Mouse (Mus musculus): ENCODE measurements at regions not wholly inside any gene's neighbourhood (a gene's known extent, or its start where the extent isn't known, plus 50 kb on each side); places are given as distances from the start of the nearest gene placed in this dataset.

- H3K27me3 ChIP-seq (replicated peaks; ENCODE audit: control insufficient read depth, insufficient read depth, low read length), result no peaks in the 10 kb centered on the region
- whole genome bisulfite sequencing, result 92% methylated on average over 5 of the region's 5 CpGs
- DNase-seq, result no peak
- H3K4me1 ChIP-seq (ENCODE audit: control insufficient read depth, insufficient read depth, low read length), result no peaks in the 10 kb centered on the region
- no peak overlapping the region for H3K27ac ChIP-seq (ENCODE audit: insufficient read depth, low read depth, low read length)
- H3K4me3 ChIP-seq (ENCODE audit: insufficient read depth, low read depth, low read length), result no peak overlapping the region
- no peaks in the 10 kb centered on the region for H3K36me3 ChIP-seq (ENCODE audit: control insufficient read depth, insufficient read depth, low read length)
- no peak for TF ChIP-seq CTCF (conservative IDR thresholded peaks at IDR 0.05; ENCODE audit: insufficient read depth, insufficient read length, low read depth, low read length)
- TF ChIP-seq POLR2A (IDR thresholded peaks at IDR 0.05; ENCODE audit: low read depth, low read length), result no peak
Measured at GRCm38 (mm10) chr10:66160916-66161556, 934.9 kb upstream of the Jmjd1c start.

- 35% methylated on average over 4 of the region's 4 CpGs for WGBS
- Histone ChIP-seq H3K36me3 (ENCODE audit: control insufficient read depth, insufficient read depth, low read length) (no peaks in the 10 kb centered on the region), H3K4me3 (ENCODE audit: insufficient read depth, low read depth, low read length) (no peak overlapping the region), H3K27me3 (replicated peaks; ENCODE audit: control insufficient read depth, insufficient read depth, low read length) (no peaks in the 10 kb centered on the region), H3K27ac (ENCODE audit: insufficient read depth, low read depth, low read length) (no peak overlapping the region), H3K4me1 (ENCODE audit: control insufficient read depth, insufficient read depth, low read length) (no peaks in the 10 kb centered on the region)
- no peak for DNase-seq
- TF ChIP-seq CTCF (conservative IDR thresholded peaks at IDR 0.05; ENCODE audit: insufficient read depth, insufficient read length, low read depth, low read length) (no peak), POLR2A (IDR thresholded peaks at IDR 0.05; ENCODE audit: low read depth, low read length) (no peak)
Measured at GRCm38 (mm10) chr10:66172803-66173202, 923.1 kb upstream of the Jmjd1c start.

GRCm38 (mm10) chr10:66177318-66177717 lies 918.6 kb upstream of the Jmjd1c start:
- no peak for TF ChIP-seq CTCF (conservative IDR thresholded peaks at IDR 0.05; ENCODE audit: insufficient read depth, insufficient read length, low read depth, low read length)
- no peak for TF ChIP-seq POLR2A (IDR thresholded peaks at IDR 0.05; ENCODE audit: low read depth, low read length)
- H3K4me3 ChIP-seq (ENCODE audit: insufficient read depth, low read depth, low read length), result no peak overlapping the region
- H3K27ac ChIP-seq (ENCODE audit: insufficient read depth, low read depth, low read length), result no peak overlapping the region
- 24% methylated on average over 3 of the region's 3 CpGs for WGBS
- no peaks in the 10 kb centered on the region for H3K27me3 ChIP-seq (replicated peaks; ENCODE audit: control insufficient read depth, insufficient read depth, low read length)
- DNase-seq, result no peak
- no peaks in the 10 kb centered on the region for H3K4me1 ChIP-seq (ENCODE audit: control insufficient read depth, insufficient read depth, low read length)
- H3K36me3 ChIP-seq (ENCODE audit: control insufficient read depth, insufficient read depth, low read length), result no peaks in the 10 kb centered on the region

- Histone ChIP-seq H3K36me3 (ENCODE audit: control insufficient read depth, insufficient read depth, low read length) (no peaks in the 10 kb centered on the region), H3K4me3 (ENCODE audit: insufficient read depth, low read depth, low read length) (no peak overlapping the region), H3K27me3 (replicated peaks; ENCODE audit: control insufficient read depth, insufficient read depth, low read length) (no peaks in the 10 kb centered on the region), H3K27ac (ENCODE audit: insufficient read depth, low read depth, low read length) (no peak overlapping the region), H3K4me1 (ENCODE audit: control insufficient read depth, insufficient read depth, low read length) (no peaks in the 10 kb centered on the region)
- WGBS, result 88% methylated on average over 2 of the region's 2 CpGs
- no peak for DNase-seq
- TF ChIP-seq POLR2A (IDR thresholded peaks at IDR 0.05; ENCODE audit: low read depth, low read length), result no peak
- TF ChIP-seq CTCF (conservative IDR thresholded peaks at IDR 0.05; ENCODE audit: insufficient read depth, insufficient read length, low read depth, low read length), result no peak
Measured at GRCm38 (mm10) chr10:66181231-66181630, 914.7 kb upstream of the Jmjd1c start.

- H3K27me3 ChIP-seq (replicated peaks; ENCODE audit: control insufficient read depth, insufficient read depth, low read length), result no peaks in the 10 kb centered on the region
- no peak for DNase-seq
- no peak overlapping the region for H3K4me3 ChIP-seq (ENCODE audit: insufficient read depth, low read depth, low read length)
- no peaks in the 10 kb centered on the region for H3K36me3 ChIP-seq (ENCODE audit: control insufficient read depth, insufficient read depth, low read length)
- no peak overlapping the region for H3K27ac ChIP-seq (ENCODE audit: insufficient read depth, low read depth, low read length)
- no peaks in the 10 kb centered on the region for H3K4me1 ChIP-seq (ENCODE audit: control insufficient read depth, insufficient read depth, low read length)
- no peak for TF ChIP-seq CTCF (conservative IDR thresholded peaks at IDR 0.05; ENCODE audit: insufficient read depth, insufficient read length, low read depth, low read length)
- TF ChIP-seq POLR2A (IDR thresholded peaks at IDR 0.05; ENCODE audit: low read depth, low read length), result no peak
- 84% methylated on average over 2 of the region's 2 CpGs for WGBS
Measured at GRCm38 (mm10) chr10:66183069-66183468, 912.9 kb upstream of the Jmjd1c start.

GRCm38 (mm10) chr10:66187038-66187437 lies 908.9 kb upstream of the Jmjd1c start:
- TF ChIP-seq CTCF (conservative IDR thresholded peaks at IDR 0.05; ENCODE audit: insufficient read depth, insufficient read length, low read depth, low read length) (no peak), POLR2A (IDR thresholded peaks at IDR 0.05; ENCODE audit: low read depth, low read length) (no peak)
- DNase-seq, result no peak
- no peaks in the 10 kb centered on the region for H3K27me3 ChIP-seq (replicated peaks; ENCODE audit: control insufficient read depth, insufficient read depth, low read length)
- WGBS, result 60% methylated on average over 1 of the region's 1 CpGs
- H3K4me3 ChIP-seq (ENCODE audit: insufficient read depth, low read depth, low read length), result no peak overlapping the region
- H3K27ac ChIP-seq (ENCODE audit: insufficient read depth, low read depth, low read length), result no peak overlapping the region
- no peaks in the 10 kb centered on the region for H3K4me1 ChIP-seq (ENCODE audit: control insufficient read depth, insufficient read depth, low read length)
- no peaks in the 10 kb centered on the region for H3K36me3 ChIP-seq (ENCODE audit: control insufficient read depth, insufficient read depth, low read length)

- no peak for DNase-seq
- no peaks in the 10 kb centered on the region for H3K36me3 ChIP-seq (ENCODE audit: control insufficient read depth, insufficient read depth, low read length)
- H3K4me3 ChIP-seq (ENCODE audit: insufficient read depth, low read depth, low read length), result no peak overlapping the region
- no peaks in the 10 kb centered on the region for H3K4me1 ChIP-seq (ENCODE audit: control insufficient read depth, insufficient read depth, low read length)
- no peaks in the 10 kb centered on the region for H3K27me3 ChIP-seq (replicated peaks; ENCODE audit: control insufficient read depth, insufficient read depth, low read length)
- TF ChIP-seq CTCF (conservative IDR thresholded peaks at IDR 0.05; ENCODE audit: insufficient read depth, insufficient read length, low read depth, low read length) (no peak), POLR2A (IDR thresholded peaks at IDR 0.05; ENCODE audit: low read depth, low read length) (no peak)
- no peak overlapping the region for H3K27ac ChIP-seq (ENCODE audit: insufficient read depth, low read depth, low read length)
- 27% methylated on average over 4 of the region's 4 CpGs for WGBS
Measured at GRCm38 (mm10) chr10:66201115-66201514, 894.8 kb upstream of the Jmjd1c start.

All from kidney, adult 2 months (tissue).